Mouse (Mus musculus) cerebral cortex, adult 2 months (tissue): ENCODE data around the gene 2610021A01Rik.

Experiments
- WGBS: fragments of 180-500 bp; shearing (Covaris S2); methylation state at CpG from one replicate; pipeline ENCODE4 v1.1.7; 2018; 5-methylcytosine and 5-hydroxymethylcytosine counted together

The 2610021A01Rik gene

GRCm38 (mm10) chr7:41599034-41599813 lies at the start of gene 2610021A01Rik:
2610021A01Rik (plus strand) TSS chr7:41599230.
- under 1% methylated on average over 41 of the region's 41 CpGs for WGBS

GRCm38 (mm10) chr7:41560681-41561080 lies 38.3 kb upstream of the 2610021A01Rik start:
- 85% methylated on average over 8 of the region's 8 CpGs for WGBS

GRCm38 (mm10) chr7:41573562-41573961 lies 25.5 kb upstream of the 2610021A01Rik start, which contains the start of gene Gm6871:
Gm6871 (minus strand) TSS chr7:41573662.
- WGBS = 87% methylated on average over 6 of the region's 6 CpGs

- WGBS = 97% methylated on average over 2 of the region's 2 CpGs
These were observed 21.1 kb upstream of the 2610021A01Rik start for GRCm38 (mm10) chr7:41577956-41578355.

GRCm38 (mm10) chr7:41598615-41599014 lies 415 bp upstream of the 2610021A01Rik start:
- 43% methylated on average over 5 of the region's 5 CpGs for WGBS

- 9% methylated on average over 3 of the region's 3 CpGs for WGBS
These were observed 1.0 kb downstream of the 2610021A01Rik start for GRCm38 (mm10) chr7:41599932-41600548.

GRCm38 (mm10) chr7:41611654-41612053 lies 12.6 kb downstream of the 2610021A01Rik start:
- WGBS = 88% methylated on average over 3 of the region's 3 CpGs

- 98% methylated on average over 1 of the region's 1 CpGs for WGBS
These were observed 17.2 kb downstream of the 2610021A01Rik start for GRCm38 (mm10) chr7:41616241-41616640.

GRCm38 (mm10) chr7:41632409-41633220 lies 33.6 kb downstream of the 2610021A01Rik start, which contains the start of gene Zfp788:
Zfp788 (plus strand) TSS chr7:41633203.
- WGBS = under 1% methylated on average over 27 of the region's 27 CpGs

GRCm38 (mm10) chr7:41633221-41633984 lies 34.4 kb downstream of the 2610021A01Rik start:
- WGBS = 1% methylated on average over 26 of the region's 26 CpGs

- WGBS = 54% methylated on average over 1 of the region's 1 CpGs
These were observed 75.3 kb downstream of the 2610021A01Rik start for GRCm38 (mm10) chr7:41674326-41674725.
